Mouse (Mus musculus): Measurements from ENCODE around the gene Olfr721-ps1. TPM values are rescaled to one million over a fixed set of nuclear protein-coding genes. Genes with fewer than 3 reads are reported as not detected.

Gene Olfr721-ps1
- polyA plus RNA-seq, 1 experiment from 2014 or later = not detected

Other genes with a start within 250 kb of the Olfr721-ps1 start
- not detected in 2 replicates for gene Olfr720, start 214.5 kb upstream of the Olfr721-ps1 start, polyA plus RNA-seq (2015; fragmentation: Nextera tagmentation; extraction: Ambion mirVana)
- not detected in 2 replicates for gene Olfr31, start 78.5 kb upstream of the Olfr721-ps1 start, polyA plus RNA-seq (2015; fragmentation: Nextera tagmentation; extraction: Ambion mirVana)
- 5.9 and 8.0 TPM in 2 replicates for gene Il3ra, start 55.0 kb upstream of the Olfr721-ps1 start, polyA plus RNA-seq (2015; fragmentation: Nextera tagmentation; extraction: Ambion mirVana)

Measured in stomach, embryonic 15.5 days (tissue).